Mouse (Mus musculus) heart, adult 2 months (tissue): ENCODE data around the gene Phox2a. TPM values are rescaled to one million over a fixed set of nuclear protein-coding genes. Genes with fewer than 3 reads are reported as not detected.

ENCODE experiments used
- DNase-seq, 2 experiments: peaks; one replicate each; pipeline ENCODE4 v3.0.0; 2021
- H3K27ac ChIP-seq: fragments of 200-600 bp; 2 replicates; pipeline ENCODE4 v1.8.1; 2022
- H3K27me3 ChIP-seq: fragments of 200-500 bp; 2 replicates; pipeline ENCODE4 v1.6.1; 2012; ENCODE audit warnings: mild to moderate bottlenecking, low read length, inconsistent platforms, mixed read lengths; ENCODE audit not compliant: control insufficient read depth, insufficient read depth
- H3K36me3 ChIP-seq: fragments of 200-500 bp; 2 replicates; pipeline ENCODE4 v1.6.1; 2012; ENCODE audit warnings: low read length, inconsistent platforms; ENCODE audit not compliant: control insufficient read depth, insufficient read depth
- H3K4me1 ChIP-seq: fragments of 200-500 bp; 2 replicates; pipeline ENCODE4 v1.6.1; 2011; ENCODE audit warnings: low read length; ENCODE audit not compliant: control insufficient read depth, insufficient read depth
- H3K4me3 ChIP-seq: fragments of 200-600 bp; 2 replicates; pipeline ENCODE4 v1.8.1; 2022
- H3K79me2 ChIP-seq: fragments of 200-500 bp; replicated peaks from 2 replicates; pipeline ENCODE4 v1.6.1; 2012; ENCODE audit warnings: mild to moderate bottlenecking, inconsistent platforms, low read length, moderate library complexity, mixed read lengths; ENCODE audit not compliant: control insufficient read depth, insufficient read depth
- H3K9ac ChIP-seq: fragments of 200-500 bp; 2 replicates; pipeline ENCODE4 v1.6.1; 2012; ENCODE audit warnings: low read depth, mild to moderate bottlenecking, control low read depth, inconsistent platforms, low read length, mixed read lengths
- CTCF ChIP-seq: fragments of 200-600 bp; IDR thresholded peaks from 2 replicates; pipeline ENCODE4 v1.8.1; 2022; ENCODE audit warnings: antibody characterized with exemption, mild to moderate bottlenecking, moderate library complexity
- EP300 ChIP-seq: fragments of 200-500 bp; IDR thresholded peaks from 2 replicates; pipeline ENCODE4 v1.6.1; 2011; ENCODE audit warnings: low read depth, low read length, control low read depth; ENCODE audit not compliant: insufficient read depth
- POLR2A ChIP-seq: fragments of 200-500 bp; IDR thresholded peaks from 2 replicates; pipeline ENCODE4 v1.6.1; 2011; ENCODE audit warnings: mild to moderate bottlenecking, low read depth, low read length, control low read depth; ENCODE audit not compliant: insufficient read depth
- WGBS: fragments of 180-500 bp; shearing (Covaris S2); methylation state at CpG from one replicate; pipeline ENCODE4 v1.1.7; 2018; 5-methylcytosine and 5-hydroxymethylcytosine counted together
- intact Hi-C: fragments of 180-260 bp; cut with DNase I; formaldehyde crosslinking; loops from one replicate; pipeline ENCODE4 v1.15.1; 2025
- polyA plus RNA-seq: library from polyadenylated mRNA; depleted of rRNA; stranded (reverse); fragments of >200 nt; gene quantifications from 2 replicates; pipeline ENCODE4 v1.2.3, GENCODE M21; 2012; rRNA removed
- total RNA-seq, 2 experiments: library from RNA; stranded (reverse); gene quantifications; 2 replicates each; pipeline ENCODE4 v1.2.3; 2021

Gene Phox2a
- total and polyA plus RNA-seq, 3 experiments, result 0.14 to 0.34 (median 0.33) TPM

DNA sequence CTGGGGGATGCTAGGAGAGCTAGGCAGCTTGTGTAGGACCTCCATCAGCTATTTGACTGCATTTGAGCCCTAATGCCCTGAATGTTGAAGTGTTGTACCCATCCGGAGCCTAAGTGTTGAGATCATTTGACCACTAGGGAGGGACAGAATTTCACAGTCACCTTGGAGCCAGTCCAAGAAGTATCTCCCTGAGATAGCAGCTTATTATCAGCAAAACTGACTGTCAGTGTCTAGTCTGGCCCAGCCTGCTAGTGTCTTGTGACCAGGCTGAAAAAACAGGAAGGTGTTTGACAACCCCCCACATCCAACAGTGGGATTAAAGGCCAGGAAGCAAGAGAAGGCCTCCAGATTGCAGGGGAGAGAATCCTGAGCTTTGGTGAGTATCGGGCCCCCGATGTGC, 53.2 kb downstream of the Phox2a start:
- H3K27me3 ChIP-seq, result no peaks in the 10 kb centered on the region
- H3K4me3 ChIP-seq, result no peak overlapping the region
- no peaks in the 10 kb centered on the region for H3K79me2 ChIP-seq
- intact Hi-C loops, result no loop called here
- H3K27ac ChIP-seq, result no peak overlapping the region
- H3K9ac ChIP-seq, result no peak overlapping the region
- WGBS, result 25% methylated on average over 3 of the region's 3 CpGs
- TF ChIP-seq CTCF (no peak), POLR2A (no peak), EP300 (no peak)
- peaks cover 5% of the 10 kb centered on the region for H3K4me1 ChIP-seq
- no peak for DNase-seq
- H3K36me3 ChIP-seq, result no peaks in the 10 kb centered on the region

Other genes with a start within 250 kb of the Phox2a start
- gene Art2b, start 232.7 kb upstream of the Phox2a start, total RNA-seq, result under 1 TPM in 1 of 2 experiments, not detected in 1; 0.21 TPM
- 0.06 and 0.18 TPM in 2 replicates for gene Art2b, start 232.7 kb upstream of the Phox2a start, polyA plus RNA-seq
- gene Clpb, start 154.7 kb upstream of the Phox2a start, total RNA-seq, result 10 to 100 TPM; 72.6 to 79.2 TPM
- 57.3 and 77.1 TPM in 2 replicates for gene Clpb, start 154.7 kb upstream of the Phox2a start, polyA plus RNA-seq
- 100 to 1,000 TPM; 146 to 164 TPM for gene Inppl1, start 19.9 kb downstream of the Phox2a start, total RNA-seq
- gene Inppl1, start 19.9 kb downstream of the Phox2a start, polyA plus RNA-seq, result 170 and 177 TPM in 2 replicates
- 1 to 10 TPM; 5.2 to 6.0 TPM for gene Folr2, start 38.9 kb downstream of the Phox2a start, total RNA-seq
- 23.1 and 29.8 TPM in 2 replicates for gene Folr2, start 38.9 kb downstream of the Phox2a start, polyA plus RNA-seq
- 10 to 100 TPM; 18.4 to 20.3 TPM for gene Anapc15, start 45.4 kb downstream of the Phox2a start, total RNA-seq
- gene Anapc15, start 45.4 kb downstream of the Phox2a start, polyA plus RNA-seq, result 24.2 and 27.9 TPM in 2 replicates
- gene Folr1, start 52.5 kb downstream of the Phox2a start, total RNA-seq, result not detected
- gene Folr1, start 52.5 kb downstream of the Phox2a start, polyA plus RNA-seq, result 0.39 and 2.1 TPM in 2 replicates
- 100 to 1,000 TPM; 104 to 125 TPM for gene Lamtor1, start 87.6 kb downstream of the Phox2a start, total RNA-seq
- 244 and 272 TPM in 2 replicates for gene Lamtor1, start 87.6 kb downstream of the Phox2a start, polyA plus RNA-seq
- gene Tomt, start 88.0 kb downstream of the Phox2a start, total RNA-seq, result not detected
- gene Tomt, start 88.0 kb downstream of the Phox2a start, polyA plus RNA-seq, result 0.12 TPM in 1 of 2 replicates, not detected in the other
- gene Lrrc51, start 115.6 kb downstream of the Phox2a start, total RNA-seq, result 1 to 10 TPM; 3.0 to 4.5 TPM
- gene Lrrc51, start 115.6 kb downstream of the Phox2a start, polyA plus RNA-seq, result 7.5 and 11.6 TPM in 2 replicates
- gene Numa1, start 115.8 kb downstream of the Phox2a start, total RNA-seq, result 10 to 100 TPM; 88.3 to 93.8 TPM
- 53.3 and 63.3 TPM in 2 replicates for gene Numa1, start 115.8 kb downstream of the Phox2a start, polyA plus RNA-seq
- gene Il18bp, start 200.4 kb downstream of the Phox2a start, total RNA-seq, result 10 to 100 TPM in 1 of 2 experiments, 1 to 10 TPM in 1; 8.6 to 12.3 TPM
- gene Il18bp, start 200.4 kb downstream of the Phox2a start, polyA plus RNA-seq, result 14.4 and 21.8 TPM in 2 replicates
- 10 to 100 TPM; 20.7 to 23.9 TPM for gene Rnf121, start 247.2 kb downstream of the Phox2a start, total RNA-seq
- gene Rnf121, start 247.2 kb downstream of the Phox2a start, polyA plus RNA-seq, result 21.3 and 33.9 TPM in 2 replicates
- 1 to 10 TPM; 5.7 to 6.5 TPM for gene Xndc1, start 247.2 kb downstream of the Phox2a start, total RNA-seq
- 11.2 and 18.6 TPM in 2 replicates for gene Xndc1, start 247.2 kb downstream of the Phox2a start, polyA plus RNA-seq
- under 1 TPM; 0.81 to 0.98 TPM for gene Xntrpc, start 247.4 kb downstream of the Phox2a start, total RNA-seq
- gene Xntrpc, start 247.4 kb downstream of the Phox2a start, polyA plus RNA-seq, result 1.2 and 2.4 TPM in 2 replicates